Mouse (Mus musculus) gastrocnemius, postnatal 25 days (tissue): ENCODE data around the gene Pxdc1. TPM values are rescaled to one million over a fixed set of nuclear protein-coding genes. Genes with fewer than 3 reads are reported as not detected.
A peak's percentile ranks its signal among the peaks of the same experiment; 100 is the strongest.

Experiments
- DNase-seq: peaks from one replicate; pipeline ENCODE4 v3.0.0; 2022
- total RNA-seq, 2 experiments: library from RNA; stranded (reverse); gene quantifications; 1 replicate in 1 of 2; 2 replicates in 1 of 2; pipeline ENCODE4 v1.2.3; 2021

Gene Pxdc1
- total RNA-seq, 2 experiments from 2014 or later: 4.6 TPM

- DNase-seq: peak; percentile 46
These were observed 2.3 kb downstream of the Pxdc1 start for GRCm38 (mm10) chr13:34650953-34651352.

- no peak for DNase-seq
These were observed 2.9 kb downstream of the Pxdc1 start for GRCm38 (mm10) chr13:34650371-34650770.

- no peak for DNase-seq
These were observed 5.5 kb downstream of the Pxdc1 start for GRCm38 (mm10) chr13:34647751-34648150.

GRCm38 (mm10) chr13:34647221-34647620 lies 6.1 kb downstream of the Pxdc1 start:
- DNase-seq: no peak

GRCm38 (mm10) chr13:34646240-34646750 lies 7.0 kb downstream of the Pxdc1 start:
- no peak for DNase-seq

GRCm38 (mm10) chr13:34645519-34645918 lies 7.8 kb downstream of the Pxdc1 start:
- DNase-seq: no peak

GRCm38 (mm10) chr13:34644401-34644800 lies 8.9 kb downstream of the Pxdc1 start:
- DNase-seq: no peak

- DNase-seq: no peak
These were observed 9.4 kb downstream of the Pxdc1 start for GRCm38 (mm10) chr13:34643926-34644325.

- no peak for DNase-seq
These were observed 10.1 kb downstream of the Pxdc1 start for GRCm38 (mm10) chr13:34642941-34643875.

- no peak for DNase-seq
These were observed 12.2 kb downstream of the Pxdc1 start for GRCm38 (mm10) chr13:34641066-34641465.

- DNase-seq: no peak
These were observed 17.3 kb downstream of the Pxdc1 start for GRCm38 (mm10) chr13:34635978-34636377.

GRCm38 (mm10) chr13:34630319-34630718 lies 23.0 kb downstream of the Pxdc1 start:
- DNase-seq: no peak

GRCm38 (mm10) chr13:34629741-34630140 lies 23.5 kb downstream of the Pxdc1 start:
- DNase-seq: no peak

GRCm38 (mm10) chr13:34627446-34627845 lies 25.8 kb downstream of the Pxdc1 start:
- DNase-seq: no peak

- no peak for DNase-seq
These were observed 28.9 kb downstream of the Pxdc1 start for GRCm38 (mm10) chr13:34624414-34624813.

- DNase-seq: peak; percentile 17
These were observed 40.9 kb downstream of the Pxdc1 start for GRCm38 (mm10) chr13:34612402-34612801.

- DNase-seq: no peak
These were observed 43.6 kb downstream of the Pxdc1 start for GRCm38 (mm10) chr13:34609711-34610110.

GRCm38 (mm10) chr13:34607079-34607478 lies 46.2 kb downstream of the Pxdc1 start:
- no peak for DNase-seq

GRCm38 (mm10) chr13:34605884-34606283 lies 47.4 kb downstream of the Pxdc1 start:
- no peak for DNase-seq

- no peak for DNase-seq
These were observed 48.1 kb downstream of the Pxdc1 start for GRCm38 (mm10) chr13:34605206-34605605.

- no peak for DNase-seq
These were observed 48.9 kb downstream of the Pxdc1 start for GRCm38 (mm10) chr13:34604406-34604805.

- no peak for DNase-seq
These were observed 50.5 kb downstream of the Pxdc1 start for GRCm38 (mm10) chr13:34602757-34603156.

- no peak for DNase-seq
These were observed 56.5 kb downstream of the Pxdc1 start for GRCm38 (mm10) chr13:34596797-34597196.
